Mouse (Mus musculus): Measurements from ENCODE around the gene 3110082I17Rik. TPM values are rescaled to one million over a fixed set of nuclear protein-coding genes. Genes with fewer than 3 reads are reported as not detected.

The 3110082I17Rik gene
- polyA plus RNA-seq, 1 experiment from 2014 or later: 69.4 TPM

- Histone ChIP-seq H3K27ac (no peak overlapping the region), H3K4me1 (no peaks in the 10 kb centered on the region), H3K27me3 (ENCODE audit: poor library complexity, severe bottlenecking) (peaks cover 4% of the 10 kb centered on the region; the same call in 1 of the 2 replicates), H3K4me3 (no peak overlapping the region), H3K36me3 (replicated peaks) (no peaks in the 10 kb centered on the region), H3K9me3 (no peaks in the 10 kb centered on the region)
- WGBS: 87% methylated on average over 6 of the region's 6 CpGs
- DNase-seq (ENCODE audit: extremely low spot score, low spot score): no peak
These were observed 143.2 kb downstream of the 3110082I17Rik start for GRCm38 (mm10) chr5:139316982-139317675.

- H3K4me3 ChIP-seq: no peak overlapping the region
- no peak for DNase-seq (ENCODE audit: extremely low spot score, low spot score)
- no peaks in the 10 kb centered on the region for H3K36me3 ChIP-seq (replicated peaks)
- no peaks in the 10 kb centered on the region for H3K9me3 ChIP-seq
- 85% methylated on average over 12 of the region's 12 CpGs for WGBS
- no peaks in the 10 kb centered on the region for H3K27me3 ChIP-seq (ENCODE audit: poor library complexity, severe bottlenecking)
- H3K27ac ChIP-seq: no peak overlapping the region
- H3K4me1 ChIP-seq: no peaks in the 10 kb centered on the region
These were observed 145.2 kb downstream of the 3110082I17Rik start for GRCm38 (mm10) chr5:139314941-139315642.

DNA sequence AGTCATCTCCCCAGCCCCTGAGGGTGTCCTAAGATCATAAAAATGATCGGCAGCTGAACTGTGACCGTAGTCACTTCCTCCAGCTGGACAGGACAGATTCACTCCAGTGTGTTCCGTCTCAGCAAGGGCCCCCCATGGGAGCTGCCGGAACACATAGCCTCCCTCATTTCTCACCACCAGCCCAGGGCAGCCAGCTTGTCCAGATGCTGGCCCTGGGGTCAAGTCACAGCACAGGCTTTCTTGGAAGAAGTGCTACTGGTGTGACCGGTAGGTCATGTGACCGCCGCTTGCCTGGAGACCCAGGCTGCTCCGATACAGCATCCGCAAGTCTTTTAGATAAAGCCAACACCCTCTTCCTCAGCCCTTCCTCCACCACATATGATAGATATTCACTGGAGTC, 146.8 kb downstream of the 3110082I17Rik start:
- H3K4me1 ChIP-seq: no peaks in the 10 kb centered on the region

DNA sequence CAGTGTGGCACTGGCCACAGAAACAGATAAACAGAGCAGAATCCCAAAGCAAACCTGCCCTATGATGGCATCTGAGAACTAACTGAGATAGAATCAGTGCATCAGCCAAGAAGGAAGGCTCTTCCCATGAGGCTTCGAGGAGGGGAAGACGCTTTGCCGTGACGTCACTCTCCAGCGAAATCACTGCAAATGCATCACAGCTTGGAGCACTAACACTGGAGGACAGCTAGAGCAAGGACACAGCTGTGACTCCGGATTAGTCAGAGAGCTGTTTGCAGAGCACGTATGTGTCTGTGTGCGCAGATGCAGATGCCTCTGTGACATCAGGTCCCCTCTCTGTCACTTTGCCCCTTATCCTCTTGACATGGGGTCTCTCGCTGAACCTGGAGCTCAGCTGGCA, 148.5 kb downstream of the 3110082I17Rik start:
- Histone ChIP-seq H3K4me3 (no peak overlapping the region), H3K4me1 (no peaks in the 10 kb centered on the region), H3K27ac (no peak overlapping the region), H3K9me3 (no peaks in the 10 kb centered on the region), H3K27me3 (ENCODE audit: poor library complexity, severe bottlenecking) (no peaks in the 10 kb centered on the region), H3K36me3 (replicated peaks) (no peaks in the 10 kb centered on the region)
- 91% methylated on average over 9 of the region's 9 CpGs for WGBS
- no peak for DNase-seq (ENCODE audit: extremely low spot score, low spot score)

More for the DNA sequence above, 146.8 kb downstream of the 3110082I17Rik start:
- WGBS: 89% methylated on average over 9 of the region's 9 CpGs
- Histone ChIP-seq H3K27me3 (ENCODE audit: poor library complexity, severe bottlenecking) (no peaks in the 10 kb centered on the region), H3K27ac (no peak overlapping the region), H3K9me3 (no peaks in the 10 kb centered on the region), H3K36me3 (replicated peaks) (no peaks in the 10 kb centered on the region), H3K4me3 (no peak overlapping the region)
- no peak for DNase-seq (ENCODE audit: extremely low spot score, low spot score)

DNA sequence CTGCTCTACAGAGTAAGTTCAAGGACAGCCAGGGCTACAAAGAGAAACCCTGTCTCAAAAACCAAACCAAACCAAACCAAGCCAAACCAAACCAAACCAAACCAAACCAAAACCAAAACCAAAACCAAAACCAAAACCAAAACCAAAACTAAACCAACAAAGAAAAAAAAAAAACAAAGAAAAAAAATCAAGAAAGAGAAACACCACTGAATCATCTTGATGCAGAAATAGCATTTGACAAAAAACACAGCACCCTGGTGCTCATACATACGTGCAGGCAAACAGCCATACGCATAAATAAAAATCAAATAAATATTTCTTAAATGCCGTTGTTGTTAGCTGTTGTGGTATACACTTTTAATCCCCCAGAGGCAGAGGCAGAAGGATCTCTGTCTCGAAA, 149.8 kb downstream of the 3110082I17Rik start:
- Histone ChIP-seq H3K27me3 (ENCODE audit: poor library complexity, severe bottlenecking) (no peaks in the 10 kb centered on the region), H3K4me3 (no peak overlapping the region), H3K9me3 (no peaks in the 10 kb centered on the region), H3K27ac (no peak overlapping the region), H3K4me1 (no peaks in the 10 kb centered on the region), H3K36me3 (replicated peaks) (no peaks in the 10 kb centered on the region)
- 89% methylated on average over 4 of the region's 4 CpGs for WGBS
- DNase-seq (ENCODE audit: extremely low spot score, low spot score): no peak

GRCm38 (mm10) chr5:139309946-139310345, 150.4 kb downstream of the 3110082I17Rik start:
- no peak for DNase-seq (ENCODE audit: extremely low spot score, low spot score)
- Histone ChIP-seq H3K27me3 (ENCODE audit: poor library complexity, severe bottlenecking) (no peaks in the 10 kb centered on the region), H3K4me1 (no peaks in the 10 kb centered on the region), H3K4me3 (no peak overlapping the region), H3K36me3 (replicated peaks) (no peaks in the 10 kb centered on the region), H3K9me3 (no peaks in the 10 kb centered on the region), H3K27ac (no peak overlapping the region)
- whole genome bisulfite sequencing: 83% methylated on average over 3 of the region's 3 CpGs

MicroRNAs encoded within 50 kb of the gene (microRNA counts, 519-probe panel; counts per million panel counts)
- microRNA mmu-miR-339-3p (341 counts per million, percentile 65 among the panel's probes with 10 or more counts), microRNA mmu-miR-339-5p (341 counts per million, percentile 65 among the panel's probes with 10 or more counts)

Small RNA genes within 50 kb of the gene (microRNA-seq; reads per million reads assigned to microRNA genes)
- gene Mir339: 795 reads per million, percentile 72 among the genes with 10 or more reads in this experiment

Other genes with a start within 250 kb of the 3110082I17Rik start
- 187 and 188 TPM in 2 replicates for gene Get4, start 208.2 kb downstream of the 3110082I17Rik start, polyA plus RNA-seq (2016; fragmentation: Nextera tagmentation; extraction: Ambion mirVana)
- gene Adap1, start 134.9 kb downstream of the 3110082I17Rik start, polyA plus RNA-seq (2016; fragmentation: Nextera tagmentation; extraction: Ambion mirVana): 0.27 and 0.49 TPM in 2 replicates
- gene Cox19, start 109.1 kb downstream of the 3110082I17Rik start, polyA plus RNA-seq (2016; fragmentation: Nextera tagmentation; extraction: Ambion mirVana): 119 and 120 TPM in 2 replicates
- gene Cyp2w1, start 107.9 kb downstream of the 3110082I17Rik start, polyA plus RNA-seq (2016; fragmentation: Nextera tagmentation; extraction: Ambion mirVana): not detected in 2 replicates
- gene Gpr146, start 82.8 kb downstream of the 3110082I17Rik start, polyA plus RNA-seq (2016; fragmentation: Nextera tagmentation; extraction: Ambion mirVana): 1.6 and 1.8 TPM in 2 replicates
- gene C130050O18Rik, start 55.2 kb downstream of the 3110082I17Rik start, polyA plus RNA-seq (2016; fragmentation: Nextera tagmentation; extraction: Ambion mirVana): 0.15 and 0.34 TPM in 2 replicates
- 0.44 and 0.50 TPM in 2 replicates for gene Gper1, start 37.4 kb downstream of the 3110082I17Rik start, polyA plus RNA-seq (2016; fragmentation: Nextera tagmentation; extraction: Ambion mirVana)
- gene Zfand2a, start 24.0 kb upstream of the 3110082I17Rik start, polyA plus RNA-seq (2016; fragmentation: Nextera tagmentation; extraction: Ambion mirVana): 9.6 and 10.2 TPM in 2 replicates
- 7.7 and 9.4 TPM in 2 replicates for gene Uncx, start 83.0 kb upstream of the 3110082I17Rik start, polyA plus RNA-seq (2016; fragmentation: Nextera tagmentation; extraction: Ambion mirVana)